Mouse (Mus musculus) stomach, embryonic 15.5 days (tissue): ENCODE data around the gene Dhh. TPM values are rescaled to one million over a fixed set of nuclear protein-coding genes. Genes with fewer than 3 reads are reported as not detected.
"Not testable (repeated sequence)": the region's sequence is repeated elsewhere in the genome, so short reads cannot be mapped to it uniquely, and the experiment has no call there.

Experiments used
- ATAC-seq: fragments of 200-750 bp; cut with Nextera tagmentation; 2 replicates; pipeline ENCODE4 v1.8.0; 2017; ENCODE audit warnings: low read depth, moderate number of reproducible peaks, moderate TSS enrichment; ENCODE audit not compliant: insufficient read depth, low FRiP score
- H3K27ac ChIP-seq: fragments of 300-500 bp; sonication (generic); 2 replicates; pipeline ENCODE4 v1.5.1; 2015; ENCODE audit warnings: mild to moderate bottlenecking, inconsistent platforms
- H3K27me3 ChIP-seq: fragments of 300-500 bp; sonication (generic); replicated peaks from 2 replicates; pipeline ENCODE4 v1.6.1; 2015; ENCODE audit warnings: inconsistent platforms
- H3K36me3 ChIP-seq: fragments of 300-500 bp; sonication (generic); 2 replicates; pipeline ENCODE4 v1.6.1; 2015; ENCODE audit warnings: inconsistent platforms
- H3K4me1 ChIP-seq: fragments of 300-500 bp; sonication (generic); 2 replicates; pipeline ENCODE4 v1.6.1; 2015; ENCODE audit warnings: inconsistent platforms
- H3K4me2 ChIP-seq: fragments of 300-500 bp; sonication (generic); 2 replicates; pipeline ENCODE4 v1.6.1; 2015; ENCODE audit warnings: mild to moderate bottlenecking, inconsistent platforms
- H3K4me3 ChIP-seq: fragments of 300-500 bp; sonication (generic); replicated peaks from 2 replicates; pipeline ENCODE4 v1.5.1; 2015; ENCODE audit warnings: inconsistent platforms
- H3K9ac ChIP-seq: fragments of 300-500 bp; sonication (generic); 2 replicates; pipeline ENCODE4 v1.6.1; 2015; ENCODE audit warnings: inconsistent platforms
- H3K9me3 ChIP-seq: fragments of 300-500 bp; sonication (generic); 2 replicates; pipeline ENCODE4 v1.6.1; 2016; ENCODE audit warnings: inconsistent platforms
- WGBS: fragments of 180-500 bp; shearing (Covaris S2); methylation state at CpG from one replicate; pipeline ENCODE4 v1.1.7; 2015; 5-methylcytosine and 5-hydroxymethylcytosine counted together
- polyA plus RNA-seq: library from polyadenylated mRNA; unstranded; fragments of >200 nt; fragmentation: Nextera tagmentation; extraction: Ambion mirVana; gene quantifications from 2 replicates; pipeline ENCODE4 v1.2.1, GENCODE M21; 2015

Dhh gene
- polyA plus RNA-seq, result 0.71 and 1.0 TPM in 2 replicates

DNA sequence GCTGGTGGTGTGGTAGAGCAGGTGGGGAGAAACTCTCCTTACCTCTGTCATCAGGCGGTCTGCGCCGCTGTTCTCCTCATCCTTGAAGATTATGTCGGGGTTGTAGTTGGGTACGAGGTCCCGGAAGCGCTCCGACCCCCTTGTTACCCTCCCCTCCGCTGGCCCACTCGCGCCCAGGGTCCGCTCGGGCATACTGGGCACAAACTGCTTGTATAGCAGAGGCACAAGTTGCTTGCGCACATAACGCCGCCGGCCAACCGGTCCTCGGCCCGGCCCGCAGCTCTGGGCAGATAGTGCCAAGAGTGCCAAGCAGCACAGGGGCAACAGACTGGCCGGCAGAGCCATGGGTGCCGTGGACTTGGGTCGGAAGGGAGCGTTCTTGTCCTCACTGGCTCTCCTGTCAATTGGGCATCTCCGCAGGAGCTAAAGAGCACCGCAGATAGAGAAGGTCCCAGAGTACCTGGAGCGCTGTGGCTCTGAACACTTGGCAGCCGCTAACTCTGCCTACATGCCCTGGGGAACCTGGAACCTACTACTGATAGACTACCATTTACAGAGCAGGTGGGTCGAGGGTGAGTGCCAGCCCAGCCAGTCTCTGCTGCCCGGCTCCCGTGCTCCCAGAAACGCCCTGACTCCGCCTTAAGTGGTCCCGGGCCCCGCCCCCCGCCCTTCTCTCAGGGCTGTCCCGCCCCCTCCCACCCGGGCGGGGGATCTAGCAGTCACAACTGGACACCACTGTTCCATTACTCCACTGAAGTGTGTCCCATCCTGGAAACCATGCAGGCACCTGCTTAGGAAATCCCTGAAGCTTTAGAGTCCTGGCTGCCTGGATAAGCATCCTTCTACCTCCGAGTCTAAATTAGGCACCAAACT, at the start of gene Dhh:
Gene Dhh (minus strand): TSS at position 613 of the 873 bp plus-strand sequence.
- Histone ChIP-seq H3K4me2 (peak within 1 kb of the TSS; percentile 48), H3K4me1 (peaks cover 39% of the 10 kb centered on the region), H3K27ac (no peak within 1 kb of the TSS), H3K9me3 (no peaks in the 10 kb centered on the region), H3K4me3 (peak within 1 kb of the TSS; percentile 23), H3K27me3 (peaks cover 69% of the 10 kb centered on the region), H3K36me3 (0 out of 2 replicates have a peak, but pooled peaks cover 3% of the 10 kb centered on the region), H3K9ac (no peak within 1 kb of the TSS)
- 1% methylated on average over 41 of the region's 41 CpGs for WGBS
- ATAC-seq, result no peak

DNA sequence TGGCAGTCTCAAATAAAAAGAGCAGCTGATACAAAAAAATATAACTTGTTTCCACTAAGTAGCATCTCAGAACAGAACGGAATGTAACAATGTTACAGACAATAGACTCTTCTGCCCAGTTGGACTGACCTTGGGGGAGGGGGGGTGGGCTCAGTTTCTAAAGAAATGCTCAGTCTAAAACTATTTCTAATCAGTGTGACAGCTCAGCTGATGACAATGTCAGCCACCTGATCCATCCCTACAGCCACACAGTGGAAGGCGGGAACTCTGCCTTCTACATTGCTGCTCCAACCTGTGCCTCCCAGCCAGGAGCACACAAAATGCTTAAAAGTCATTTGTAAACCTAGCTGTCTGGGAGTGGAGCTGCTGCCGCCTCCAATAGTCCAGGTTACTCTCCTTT, 49.5 kb upstream of the Dhh start:
- Histone ChIP-seq H3K4me1 (peaks cover 3% of the 10 kb centered on the region; the same call in 1 of the 2 replicates), H3K27me3 (no peaks in the 10 kb centered on the region), H3K27ac (no peak overlapping the region), H3K4me3 (no peak overlapping the region), H3K36me3 (no peaks in the 10 kb centered on the region), H3K4me2 (no peak overlapping the region), H3K9me3 (no peaks in the 10 kb centered on the region), H3K9ac (no peak overlapping the region)
- 49% methylated on average over 3 of the region's 3 CpGs for WGBS
- no peak for ATAC-seq

DNA sequence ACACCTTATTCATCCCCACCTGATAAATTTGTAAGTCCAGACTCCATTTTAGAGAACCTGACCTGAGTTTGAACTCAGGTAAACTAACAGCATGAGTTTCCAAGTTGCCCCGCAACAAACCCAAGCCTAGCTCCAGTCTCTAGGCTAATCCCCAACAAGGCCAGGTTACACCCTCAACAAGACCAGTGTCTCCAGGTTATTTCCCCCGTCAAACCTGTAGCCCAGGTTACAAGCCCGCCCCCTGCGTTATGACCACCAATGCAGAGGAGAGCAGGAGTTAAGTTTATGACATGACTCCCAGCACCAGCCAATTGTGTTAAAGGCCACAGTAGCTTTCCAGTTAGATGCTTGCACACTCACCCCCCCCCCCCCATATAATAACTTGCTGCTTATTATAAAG, 44.8 kb upstream of the Dhh start:
- ATAC-seq, result no peak
- H3K4me2 ChIP-seq, result no peak overlapping the region
- no peaks in the 10 kb centered on the region for H3K27me3 ChIP-seq
- H3K9ac ChIP-seq, result no peak overlapping the region
- H3K36me3 ChIP-seq, result no peaks in the 10 kb centered on the region
- no peak overlapping the region for H3K27ac ChIP-seq
- no peak overlapping the region for H3K4me3 ChIP-seq
- no peaks in the 10 kb centered on the region for H3K4me1 ChIP-seq
- 63% methylated on average over 4 of the region's 4 CpGs for WGBS
- no peaks in the 10 kb centered on the region for H3K9me3 ChIP-seq

DNA sequence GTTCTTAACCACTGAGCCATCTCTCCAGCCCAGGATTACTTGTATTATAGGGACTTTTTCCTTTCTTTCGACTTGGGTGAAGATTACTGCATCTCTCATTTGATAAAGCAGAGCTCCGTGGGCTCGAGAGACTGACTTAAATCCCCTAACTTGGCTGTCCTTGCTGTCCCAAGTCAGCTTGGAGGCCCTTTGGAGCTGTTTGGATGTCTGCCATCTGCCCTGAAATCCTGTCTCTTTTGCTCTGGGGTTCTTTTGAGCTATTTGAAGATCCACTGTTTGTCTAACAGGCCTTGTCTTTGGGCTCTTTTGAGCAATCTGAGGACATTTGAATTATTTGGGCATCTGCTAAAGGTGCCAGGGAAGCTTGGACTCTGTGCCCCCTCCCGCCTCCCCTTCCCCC, 43.7 kb upstream of the Dhh start:
- H3K36me3 ChIP-seq, result no peaks in the 10 kb centered on the region
- H3K4me3 ChIP-seq, result no peak overlapping the region
- no peak overlapping the region for H3K9ac ChIP-seq
- H3K4me1 ChIP-seq, result no peaks in the 10 kb centered on the region
- no peak overlapping the region for H3K27ac ChIP-seq
- H3K9me3 ChIP-seq, result no peaks in the 10 kb centered on the region
- no peak overlapping the region for H3K4me2 ChIP-seq
- 68% methylated on average over 4 of the region's 4 CpGs for WGBS
- no peak for ATAC-seq
- no peaks in the 10 kb centered on the region for H3K27me3 ChIP-seq

DNA sequence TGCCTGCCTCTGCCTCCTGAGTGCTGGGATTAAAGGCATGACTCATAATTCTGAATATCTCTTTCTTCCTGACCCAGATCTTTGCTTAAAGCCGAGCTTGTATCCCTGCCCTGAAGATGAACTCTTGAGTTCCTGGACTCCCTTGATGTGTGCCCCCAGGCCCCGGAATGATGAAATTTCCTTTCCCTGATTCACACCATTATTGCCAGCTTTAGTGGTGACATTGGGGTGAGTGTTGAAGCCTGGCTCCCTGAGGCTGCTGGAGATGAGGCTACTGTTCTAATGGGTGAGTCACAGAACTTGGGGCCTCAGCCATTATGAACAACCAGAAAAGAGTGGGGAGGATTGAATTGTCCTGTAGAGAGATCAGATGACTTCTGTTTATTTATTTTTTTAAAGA, 43.2 kb upstream of the Dhh start:
- no peaks in the 10 kb centered on the region for H3K36me3 ChIP-seq
- H3K27me3 ChIP-seq, result no peaks in the 10 kb centered on the region
- no peak overlapping the region for H3K9ac ChIP-seq
- no peak for ATAC-seq
- no peak overlapping the region for H3K4me2 ChIP-seq
- 72% methylated on average over 2 of the region's 2 CpGs for WGBS
- no peak overlapping the region for H3K4me3 ChIP-seq
- H3K9me3 ChIP-seq, result no peaks in the 10 kb centered on the region
- no peak overlapping the region for H3K27ac ChIP-seq
- no peaks in the 10 kb centered on the region for H3K4me1 ChIP-seq

DNA sequence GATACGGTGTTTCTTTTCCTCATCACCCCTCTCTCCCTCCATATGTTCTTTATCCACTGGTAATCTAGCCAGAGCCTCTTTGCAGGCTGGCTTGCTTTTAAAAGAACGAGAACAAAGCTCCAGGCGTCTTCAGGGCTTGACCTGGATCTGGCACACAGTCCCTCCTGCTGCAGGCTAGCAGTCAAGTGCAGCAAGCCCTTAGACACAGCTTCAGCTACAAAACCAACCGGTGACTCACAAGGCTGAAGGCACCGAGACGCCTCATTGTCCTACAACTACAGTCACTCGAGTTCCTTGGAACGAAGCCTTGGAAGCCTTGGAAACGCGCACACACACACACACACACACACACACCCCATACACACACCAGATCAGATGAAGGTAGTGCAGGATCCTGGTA, 42.5 kb upstream of the Dhh start:
- no peak overlapping the region for H3K27ac ChIP-seq
- H3K27me3 ChIP-seq, result no peaks in the 10 kb centered on the region
- 70% methylated on average over 10 of the region's 10 CpGs for WGBS
- no peak overlapping the region for H3K9ac ChIP-seq
- peaks cover 2% of the 10 kb centered on the region; the same call in 1 of the 2 replicates for H3K4me1 ChIP-seq
- no peak for ATAC-seq
- no peaks in the 10 kb centered on the region for H3K9me3 ChIP-seq
- no peak overlapping the region for H3K4me3 ChIP-seq
- H3K4me2 ChIP-seq, result no peak overlapping the region
- no peaks in the 10 kb centered on the region for H3K36me3 ChIP-seq

DNA sequence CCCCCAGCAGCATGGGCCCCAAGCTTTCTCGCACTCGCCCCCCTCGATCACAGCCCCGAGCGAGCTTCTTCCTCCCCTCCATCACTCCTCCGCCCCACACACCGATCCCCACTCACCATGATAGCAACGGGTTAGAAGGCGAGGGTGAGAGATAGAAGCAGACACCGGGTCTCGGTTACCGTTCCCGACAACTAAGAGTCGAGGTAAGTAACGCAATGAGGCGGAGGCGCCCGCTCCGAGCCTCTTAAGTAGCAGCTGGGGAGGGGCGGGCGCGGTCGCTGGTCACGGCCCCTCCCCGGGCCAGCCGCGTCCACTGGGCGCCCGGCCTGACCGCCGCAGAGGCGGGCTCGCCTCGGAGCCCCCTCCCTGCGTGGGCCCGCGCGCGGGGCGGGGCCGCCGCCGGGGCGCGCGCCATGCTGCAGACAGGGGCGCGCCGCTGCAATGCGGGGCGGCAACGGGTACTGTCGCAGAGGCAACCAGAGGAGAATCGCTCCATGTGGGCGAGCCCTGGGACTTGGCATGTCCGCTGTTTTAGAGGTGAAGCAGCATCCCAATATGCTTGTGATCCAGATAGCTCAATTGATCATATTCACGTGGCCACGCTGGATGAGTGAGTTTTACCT, 36.0 kb upstream of the Dhh start, which contains the start of gene Tuba1b:
Gene Tuba1b (minus strand): TSS at position 349 of the 623 bp plus-strand sequence.
- WGBS, result under 1% methylated on average over 58 of the region's 58 CpGs
- Histone ChIP-seq H3K27me3 (no peaks in the 10 kb centered on the region), H3K4me2 (peak within 1 kb of the TSS; percentile 86), H3K9ac (peak within 1 kb of the TSS; percentile 94), H3K4me3 (peak within 1 kb of the TSS; percentile 82), H3K36me3 (0 out of 2 replicates have a peak, but pooled peaks cover 5% of the 10 kb centered on the region), H3K27ac (peak within 1 kb of the TSS; percentile 99), H3K4me1 (peaks cover 9% of the 10 kb centered on the region), H3K9me3 (no peaks in the 10 kb centered on the region)
- ATAC-seq, result peak; percentile 95

DNA sequence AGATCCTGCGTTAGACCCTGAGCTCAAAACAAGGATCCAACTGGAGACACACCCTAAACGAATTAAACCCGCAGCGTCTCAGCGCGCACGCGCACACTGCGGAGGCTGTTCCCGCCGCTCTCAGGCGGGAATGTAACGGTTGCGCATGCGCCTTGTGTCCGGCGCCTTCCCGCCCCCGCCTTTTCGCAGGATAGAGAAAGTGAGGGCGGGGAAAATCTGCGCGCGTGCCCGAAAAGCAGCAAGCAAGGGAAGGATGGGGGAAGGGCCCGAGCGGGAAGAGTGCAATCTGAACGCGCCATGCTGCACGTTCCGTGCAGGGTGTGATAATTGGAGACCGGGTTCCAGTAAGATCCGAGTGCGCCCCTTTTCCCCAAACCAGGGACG, 35.5 kb upstream of the Dhh start:
- ATAC-seq, result peak; percentile 70
- H3K9ac ChIP-seq, result peak overlapping the region; percentile 94
- peaks cover 12% of the 10 kb centered on the region for H3K4me1 ChIP-seq
- H3K27ac ChIP-seq, result peak overlapping the region; percentile 99
- WGBS, result under 1% methylated on average over 35 of the region's 35 CpGs
- peak overlapping the region; percentile 82 for H3K4me3 ChIP-seq
- no peaks in the 10 kb centered on the region for H3K9me3 ChIP-seq
- no peaks in the 10 kb centered on the region for H3K27me3 ChIP-seq
- peak overlapping the region; percentile 86 for H3K4me2 ChIP-seq
- H3K36me3 ChIP-seq, result 0 out of 2 replicates have a peak, but pooled peaks cover 5% of the 10 kb centered on the region

DNA sequence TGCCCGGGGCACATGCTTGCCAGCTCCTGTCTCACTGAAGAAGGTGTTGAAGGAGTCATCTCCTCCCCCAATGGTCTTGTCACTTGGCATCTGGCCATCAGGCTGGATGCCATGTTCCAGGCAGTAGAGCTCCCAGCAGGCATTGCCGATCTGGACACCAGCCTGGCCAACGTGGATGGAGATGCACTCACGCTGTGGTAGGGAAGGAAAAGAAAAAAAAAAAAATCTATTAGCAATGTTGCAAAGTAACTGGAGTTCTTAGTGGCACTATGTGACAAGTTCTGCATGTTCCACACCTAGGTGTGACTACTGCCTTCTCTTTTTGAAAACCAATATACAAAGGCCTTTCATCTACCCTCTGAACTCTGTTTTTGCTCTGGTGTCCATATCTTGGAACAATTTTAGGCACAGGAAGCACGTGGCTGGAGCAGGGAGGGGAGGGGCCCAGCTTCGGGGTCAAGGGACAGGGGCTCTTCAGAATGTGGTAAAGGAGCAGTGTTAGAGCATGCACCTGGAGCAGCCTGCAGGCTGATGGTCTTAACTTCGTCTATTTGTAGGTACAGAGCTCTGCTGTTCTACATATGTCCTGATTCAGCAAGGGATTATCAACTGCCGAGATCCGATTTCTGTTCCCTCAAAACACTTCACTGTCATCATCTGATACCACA, 34.8 kb upstream of the Dhh start:
- H3K9ac ChIP-seq, result peak overlapping the region; percentile 94
- WGBS, result 6% methylated on average over 8 of the region's 9 CpGs
- not testable (repeated sequence) for H3K9me3 ChIP-seq, ATAC-seq, H3K36me3 ChIP-seq, H3K27me3 ChIP-seq
- peak overlapping the region; percentile 82 for H3K4me3 ChIP-seq
- peak overlapping the region; percentile 86 for H3K4me2 ChIP-seq
- H3K27ac ChIP-seq, result peak overlapping the region; percentile 99
- H3K4me1 ChIP-seq, result peaks cover 14% of the 10 kb centered on the region

DNA sequence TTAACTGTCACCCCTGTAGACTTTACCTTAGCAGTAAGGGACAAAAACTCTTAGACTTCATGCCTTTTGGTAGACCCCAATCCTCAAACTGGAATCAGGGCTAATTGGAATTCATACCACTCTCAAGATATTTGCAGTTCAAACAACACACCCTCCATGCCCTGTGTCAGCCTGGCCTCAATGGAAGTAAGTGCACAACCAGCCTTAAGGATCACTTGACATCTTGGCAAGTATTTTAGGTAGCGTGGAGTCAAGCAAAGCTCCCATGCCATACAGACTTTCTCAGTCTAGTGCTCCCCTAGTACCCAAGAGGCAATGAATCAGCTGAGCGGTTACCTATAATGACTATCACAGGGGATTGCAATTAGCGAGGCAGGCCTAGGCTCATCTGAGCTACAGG, 32.7 kb upstream of the Dhh start:
- H3K36me3 ChIP-seq, result 0 out of 2 replicates have a peak, but pooled peaks cover 5% of the 10 kb centered on the region
- no peaks in the 10 kb centered on the region for H3K27me3 ChIP-seq
- peaks cover 14% of the 10 kb centered on the region for H3K4me1 ChIP-seq
- H3K4me3 ChIP-seq, result no peak overlapping the region
- H3K27ac ChIP-seq, result no peak overlapping the region
- ATAC-seq, result no peak
- H3K9me3 ChIP-seq, result no peaks in the 10 kb centered on the region
- H3K9ac ChIP-seq, result no peak overlapping the region
- 81% methylated on average over 3 of the region's 3 CpGs for WGBS
- H3K4me2 ChIP-seq, result no peak overlapping the region

DNA sequence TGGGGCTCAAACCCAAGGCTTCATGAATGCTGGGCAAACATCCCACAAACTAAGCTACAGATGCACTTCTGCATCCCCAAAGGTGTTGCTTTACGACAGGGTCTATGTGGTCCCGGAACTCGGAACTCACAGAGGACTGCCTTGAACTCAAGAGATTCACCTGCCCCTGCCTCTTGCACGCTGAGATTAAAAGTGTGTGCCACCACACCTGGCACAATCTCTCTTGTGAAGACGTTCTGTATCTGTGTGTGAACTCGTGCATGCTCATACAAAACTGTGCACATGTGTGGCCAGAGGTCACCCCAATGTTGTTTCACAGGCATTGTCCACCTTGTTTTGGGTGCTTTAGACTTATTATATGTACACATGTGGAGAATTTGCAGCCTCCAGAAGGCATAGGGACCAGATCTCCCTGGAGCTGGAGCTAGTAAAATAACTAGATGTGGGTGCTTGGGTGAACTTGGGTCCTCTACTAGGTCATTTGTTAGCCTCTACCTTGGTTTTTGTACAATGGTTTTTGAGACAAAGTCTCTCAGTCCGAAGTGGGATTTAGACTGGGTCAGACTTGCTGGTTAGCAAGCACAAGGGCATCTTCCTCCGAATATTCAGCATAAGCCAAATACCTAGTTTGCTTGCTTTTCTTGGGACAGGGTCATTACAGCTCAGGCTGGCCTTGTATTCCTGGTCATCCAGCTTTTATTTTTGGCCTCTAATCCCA, 31.8 kb upstream of the Dhh start:
- Histone ChIP-seq H3K4me1 (peaks cover 6% of the 10 kb centered on the region), H3K27ac (peak overlapping the region; percentile 7; the same call in 1 of the 2 replicates), H3K4me3 (no peak overlapping the region), H3K9me3 (no peaks in the 10 kb centered on the region), H3K36me3 (0 out of 2 replicates have a peak, but pooled peaks cover 5% of the 10 kb centered on the region), H3K27me3 (no peaks in the 10 kb centered on the region), H3K4me2 (no peak overlapping the region), H3K9ac (no peak overlapping the region)
- WGBS, result 47% methylated on average over 8 of the region's 8 CpGs
- ATAC-seq, result no peak
